Mouse (Mus musculus) A20 (cell line): ENCODE results near the gene H2afv.

Source experiments
- DNase-seq: peaks from one replicate; pipeline ENCODE4 v3.0.0-alpha.2; 2011; ENCODE audit warnings: low read depth, low spot score

The H2afv gene

DNA sequence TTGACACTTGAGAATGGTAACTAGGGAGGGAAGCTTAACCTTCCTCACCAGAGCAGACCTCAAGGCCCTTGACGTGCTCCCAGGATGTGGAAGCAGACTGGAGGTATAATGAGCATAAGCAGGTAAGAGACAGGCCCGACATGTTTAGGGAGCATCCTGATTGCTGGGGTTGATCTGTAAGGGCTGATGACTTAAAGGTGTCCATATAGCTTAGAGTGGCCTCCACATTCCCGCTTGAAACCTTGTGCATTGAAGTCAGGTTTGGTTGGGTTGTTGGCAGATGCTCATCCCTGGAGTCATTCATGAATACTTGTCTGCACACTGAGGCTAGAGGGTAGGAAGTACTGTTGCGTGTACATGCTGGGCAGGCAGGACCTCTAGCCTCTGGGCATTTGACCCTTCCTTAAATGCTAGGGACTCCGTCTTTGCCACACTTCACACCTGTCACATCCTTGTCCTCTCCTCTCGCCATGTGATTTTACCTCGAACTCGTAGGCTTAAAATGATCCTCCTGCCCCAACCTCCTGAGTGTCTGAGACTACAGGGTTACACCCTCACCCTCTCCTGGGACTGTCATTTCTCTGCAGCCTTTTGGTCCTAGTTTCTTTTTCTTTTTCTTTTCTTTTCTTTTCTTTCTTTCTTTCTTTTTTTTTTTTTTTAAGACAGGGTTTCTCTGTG, 53.7 kb downstream of the H2afv start:
- DNase-seq = peak; percentile 55

GRCm38 (mm10) chr11:6389483-6389921, 54.7 kb downstream of the H2afv start:
- peak; percentile 65 for DNase-seq

DNA sequence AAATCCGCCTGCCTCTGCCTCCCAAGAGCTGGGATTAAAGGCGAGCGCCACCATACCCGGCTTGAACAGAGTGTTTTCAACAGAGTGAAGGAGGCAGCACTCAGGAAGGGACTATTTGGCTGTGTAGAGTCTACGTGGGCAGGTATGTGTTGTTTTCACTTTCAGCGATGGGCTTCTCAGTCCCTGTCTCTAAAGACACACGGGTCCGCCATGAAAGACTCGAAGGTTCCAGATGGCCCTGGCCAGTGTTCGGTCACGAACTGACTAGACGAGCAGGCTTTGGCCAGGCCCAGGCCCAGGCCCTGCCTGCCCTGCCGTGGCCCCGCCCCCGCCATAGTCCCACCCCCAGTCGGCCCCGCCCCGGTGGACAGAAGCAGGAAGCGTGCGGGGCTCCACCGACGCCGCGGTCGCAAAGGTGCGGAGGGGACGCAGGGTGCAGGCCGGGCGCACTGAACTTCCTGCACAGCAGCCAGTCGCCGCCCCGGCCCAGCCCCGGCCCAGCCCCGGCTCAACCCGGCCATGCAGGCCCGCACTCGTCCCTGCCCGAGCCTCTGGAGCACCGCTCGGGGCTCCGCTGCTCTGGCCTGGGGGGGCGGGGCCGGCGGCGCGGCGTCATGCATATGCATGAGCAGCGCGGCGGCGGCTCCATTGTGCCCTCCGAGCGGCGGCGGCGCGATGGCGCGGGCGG, 55.4 kb downstream of the H2afv start, which contains the start of gene Zmiz2:
Zmiz2 (plus strand) TSS at position 349 of the 688 bp plus-strand sequence.
- peak; percentile 97 for DNase-seq

DNA sequence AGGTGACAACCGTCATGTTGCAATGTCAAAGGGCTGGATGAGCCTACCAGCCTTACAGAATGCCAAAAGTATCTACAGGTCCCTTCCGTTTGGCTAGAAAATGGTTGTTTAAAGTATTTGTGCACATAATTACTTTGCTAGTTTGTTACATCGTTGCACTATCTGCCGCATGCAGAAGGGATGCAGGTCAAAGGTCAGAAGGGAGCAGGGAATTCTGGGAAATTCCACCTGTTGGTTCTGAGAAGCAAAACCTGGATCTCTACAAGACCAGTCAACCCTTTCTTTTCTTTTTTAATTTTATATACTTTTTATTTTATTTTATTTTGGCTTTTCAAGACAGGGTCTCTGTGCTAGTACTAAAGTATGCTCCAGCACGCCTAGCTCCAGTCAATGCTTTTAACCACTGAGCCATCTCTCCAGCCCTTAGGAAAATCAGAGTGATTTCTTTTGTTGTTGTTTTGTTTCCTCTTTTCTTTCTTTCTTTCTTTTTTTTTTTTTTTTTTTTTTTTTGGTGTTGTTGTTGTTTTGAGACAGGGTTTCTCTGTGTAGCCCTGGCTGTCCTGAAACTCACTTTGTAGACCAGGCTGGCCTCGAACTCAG, 56.0 kb downstream of the H2afv start:
- no peak for DNase-seq

DNA sequence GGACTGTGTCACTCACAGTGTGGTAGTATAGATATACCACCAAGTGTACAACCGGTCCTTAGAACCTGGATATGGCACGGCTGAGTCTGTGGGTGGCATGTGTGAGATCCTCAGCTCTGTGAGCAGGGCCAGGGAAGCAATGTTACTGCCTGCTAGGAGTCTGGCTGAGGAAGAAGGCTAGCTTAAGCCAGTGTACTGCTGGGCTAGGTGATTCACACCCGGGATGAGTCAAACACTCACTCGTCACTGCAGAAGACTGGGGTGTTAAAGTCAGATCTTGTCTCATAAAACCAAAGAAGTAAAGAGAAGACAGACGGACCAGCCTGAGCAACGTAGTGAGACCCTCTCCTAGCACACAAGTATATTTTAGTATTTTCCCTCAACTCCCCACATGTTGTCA, 63.3 kb downstream of the H2afv start:
- no peak for DNase-seq
